Mouse (Mus musculus) megakaryocyte progenitor cell, adult 5-6 weeks (primary cell): ENCODE results near the gene Carf. TPM values are rescaled to one million over a fixed set of nuclear protein-coding genes. Genes with fewer than 3 reads are reported as not detected.
"Not testable (repeated sequence)": the region's sequence is repeated elsewhere in the genome, so short reads cannot be mapped to it uniquely, and the experiment has no call there.

Source experiments
- ATAC-seq: replicated peaks from 2 replicates; pipeline ENCODE4 v1.8.0; 2016; ENCODE audit warnings: mild to moderate bottlenecking, moderate TSS enrichment, inconsistent platforms; ENCODE audit not compliant: poor library complexity
- total RNA-seq, 2 experiments: library from RNA; stranded (forward) in 1 of 2; stranded (reverse) in 1 of 2; fragments of 157-497, 149-512 nt in 1 of 2; fragments of 200-1000 nt in 1 of 2; gene quantifications; 2 replicates each; pipeline versions ENCODE4 v1.2.3 to v1.2.4; 2015 to 2017

Gene Carf
- total RNA-seq (2015), result 11.4 and 13.2 TPM in 2 replicates
- total RNA-seq (2017), result 5.4 and 9.9 TPM in 2 replicates

- peak; percentile 86 for ATAC-seq
Observed at GRCm38 (mm10) chr1:60098024-60098781, at the start of gene Carf, which contains the start of gene Wdr12. Gene Carf, plus strand, starts transcription at chr1:60098247. Gene Wdr12, minus strand, starts transcription at chr1:60098645.

GRCm38 (mm10) chr1:60054659-60055058, 43.4 kb upstream of the Carf start:
- peak; percentile 69; the same call in 1 of the 2 replicates for ATAC-seq

GRCm38 (mm10) chr1:60056310-60056709, 41.7 kb upstream of the Carf start:
- no peak for ATAC-seq

DNA sequence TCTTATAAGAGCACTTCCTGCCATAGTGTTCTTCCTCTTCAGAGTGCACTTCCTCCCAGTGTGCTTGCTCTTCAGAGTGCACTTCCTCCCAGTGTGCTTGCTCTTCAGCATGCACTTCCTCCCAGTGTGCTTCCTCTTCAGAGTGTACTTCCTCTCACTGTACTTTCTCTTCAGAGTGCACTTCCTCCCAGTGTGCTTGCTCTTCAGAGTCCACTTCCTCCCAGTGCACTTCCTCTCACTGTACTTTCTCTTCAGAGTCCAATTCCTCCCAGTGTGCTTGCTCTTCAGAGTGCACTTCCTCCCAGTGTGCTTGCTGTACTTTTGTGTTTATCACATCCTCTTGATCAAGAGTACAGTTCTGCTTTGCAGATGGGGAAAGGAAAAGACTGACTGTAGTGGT, 27.3 kb upstream of the Carf start:
- peak; percentile 75 for ATAC-seq

- no peak for ATAC-seq
Observed at GRCm38 (mm10) chr1:60074935-60075334, 23.1 kb upstream of the Carf start.

- no peak for ATAC-seq
Observed at GRCm38 (mm10) chr1:60075590-60075989, 22.5 kb upstream of the Carf start.

DNA sequence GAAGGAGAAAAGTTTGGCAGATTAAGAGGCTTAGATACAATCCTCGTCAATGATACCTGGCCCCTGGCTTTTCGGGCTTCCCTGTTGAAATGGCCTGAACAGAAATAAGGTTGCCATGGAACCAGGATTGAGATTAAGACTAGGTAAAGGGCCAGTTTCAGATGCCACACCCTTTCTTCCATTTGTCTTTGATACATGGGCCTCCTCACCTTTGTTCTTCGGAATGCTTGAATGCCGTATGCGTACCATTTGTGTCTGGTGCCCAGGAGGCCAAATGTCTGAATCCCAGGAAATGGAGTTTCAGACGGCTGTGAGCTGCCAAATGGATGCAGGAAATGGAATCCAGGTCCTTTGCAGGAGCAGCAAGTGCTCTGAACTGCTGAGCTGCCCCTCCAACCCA, 21.6 kb upstream of the Carf start:
- no peak for ATAC-seq

GRCm38 (mm10) chr1:60096572-60097276, 1.3 kb upstream of the Carf start:
- 0 out of 2 replicates have a peak, but pooled peaks have one; percentile 22 for ATAC-seq

GRCm38 (mm10) chr1:60097277-60098023, 597 bp upstream of the Carf start:
- peak; percentile 76 for ATAC-seq

DNA sequence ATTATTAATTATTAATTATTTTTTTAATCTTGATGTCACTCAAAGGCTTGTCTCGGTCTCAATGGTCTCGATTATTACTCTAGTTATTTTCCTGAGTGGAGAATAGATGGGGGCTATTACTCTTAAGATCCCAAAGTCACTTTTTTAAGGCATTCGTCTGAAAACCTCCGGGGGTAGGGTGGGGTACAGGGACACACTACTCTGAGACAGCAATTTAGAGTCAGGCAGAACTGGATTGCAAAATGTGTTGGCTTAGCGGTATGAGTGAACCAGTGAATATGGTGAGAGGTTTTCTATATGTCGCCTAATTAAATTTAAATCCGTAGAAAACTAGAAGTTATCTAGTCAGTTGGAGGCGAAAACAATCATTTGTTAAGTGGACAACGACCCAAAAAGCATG, 792 bp downstream of the Carf start:
- ATAC-seq, result no peak

DNA sequence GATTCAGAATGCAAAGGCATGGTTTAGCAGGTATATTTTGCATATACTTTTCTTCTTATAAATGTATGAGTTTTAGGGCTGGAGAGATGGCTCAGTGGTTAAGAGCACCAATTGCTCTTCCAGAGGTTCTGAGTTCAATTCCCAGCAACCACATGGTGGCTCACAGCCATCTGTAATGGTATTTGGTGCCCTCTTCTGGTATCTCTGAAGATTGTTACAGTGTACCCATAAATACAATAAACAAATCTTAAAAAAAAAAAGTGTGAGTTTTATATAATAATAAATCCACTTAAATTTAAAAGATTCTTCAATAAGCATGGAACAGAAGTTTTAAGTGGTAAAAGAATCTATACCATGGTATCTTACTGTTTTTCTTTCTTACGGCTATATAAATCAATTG, 6.5 kb downstream of the Carf start:
- 0 out of 2 replicates have a peak, but pooled peaks have one; percentile 42 for ATAC-seq

- no peak for ATAC-seq
Observed at GRCm38 (mm10) chr1:60117721-60118455, 19.8 kb downstream of the Carf start.

DNA sequence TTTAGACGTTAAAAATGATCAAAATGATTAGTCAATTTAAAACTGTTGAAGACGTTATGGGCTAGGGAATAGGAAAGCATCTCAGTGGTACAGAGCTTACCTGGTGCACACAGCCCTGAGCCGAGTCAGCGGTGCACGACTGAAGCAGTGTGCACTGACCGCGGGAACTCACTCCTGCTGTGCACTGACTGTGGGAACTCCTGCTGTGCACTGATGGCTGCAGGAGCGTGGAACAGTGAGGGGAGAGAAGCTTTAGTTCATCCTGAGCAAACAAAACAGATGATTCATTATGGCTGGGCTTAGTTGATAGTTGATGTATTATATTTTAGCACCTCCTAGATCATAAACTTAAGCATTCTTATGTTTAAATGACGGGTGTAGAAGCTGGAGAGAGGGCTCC, 39.3 kb downstream of the Carf start:
- no peak for ATAC-seq

DNA sequence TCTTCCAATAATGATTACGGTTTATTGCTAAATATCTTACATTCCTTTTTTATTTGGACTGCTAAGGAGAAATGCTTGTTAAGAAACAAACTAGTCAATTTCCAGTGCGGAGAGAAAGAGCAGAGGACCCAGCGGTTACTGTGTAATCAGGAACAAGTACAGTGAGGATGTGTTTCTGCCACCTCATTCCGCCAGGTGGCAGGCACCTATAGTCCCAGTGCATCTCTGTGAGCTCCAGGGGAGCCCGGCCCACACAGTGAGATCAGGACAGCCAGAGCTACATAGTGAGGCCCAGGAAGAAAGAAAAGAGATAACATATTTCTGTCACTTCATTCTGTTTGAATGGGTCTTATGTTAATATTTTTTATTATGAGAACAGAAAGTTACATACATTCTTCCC, 54.7 kb downstream of the Carf start:
- ATAC-seq, result no peak; the same call in 1 of the 2 replicates

GRCm38 (mm10) chr1:60156651-60157050, 58.6 kb downstream of the Carf start:
- ATAC-seq, result peak; percentile 40; the same call in 1 of the 2 replicates

GRCm38 (mm10) chr1:60158411-60158810, 60.4 kb downstream of the Carf start:
- peak; percentile 85 for ATAC-seq

- no peak for ATAC-seq
Observed at GRCm38 (mm10) chr1:60163676-60164075, 65.6 kb downstream of the Carf start.

- ATAC-seq, result no peak
Observed at GRCm38 (mm10) chr1:60169626-60170025, 71.6 kb downstream of the Carf start.

- ATAC-seq, result no peak
Observed at GRCm38 (mm10) chr1:60170251-60170650, 72.2 kb downstream of the Carf start.

DNA sequence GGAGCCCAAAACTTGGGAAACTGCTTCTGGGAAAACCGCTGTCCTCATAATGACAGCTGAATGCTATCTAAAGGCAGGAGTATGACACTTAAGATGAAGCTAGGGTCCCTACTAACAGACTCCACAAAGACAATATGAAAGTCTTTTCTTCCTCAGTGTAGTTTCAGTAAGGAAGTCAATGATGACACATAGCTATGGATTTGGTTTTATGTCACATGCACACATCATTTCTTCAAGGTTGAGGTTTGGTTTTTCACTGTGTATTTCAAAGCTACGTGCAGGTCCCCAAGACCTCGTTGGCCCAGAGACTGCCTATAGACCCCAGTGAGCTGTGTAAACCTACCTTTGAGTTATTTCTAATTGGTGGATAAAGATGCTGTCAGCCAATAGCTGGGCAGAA, 75.1 kb downstream of the Carf start:
- 0 out of 2 replicates have a peak, but pooled peaks have one; percentile 6 for ATAC-seq

- not testable (repeated sequence) for ATAC-seq
Observed at GRCm38 (mm10) chr1:60177814-60178213, 79.8 kb downstream of the Carf start.
